Mouse (Mus musculus): ENCODE results near the gene Lfng.

DNA sequence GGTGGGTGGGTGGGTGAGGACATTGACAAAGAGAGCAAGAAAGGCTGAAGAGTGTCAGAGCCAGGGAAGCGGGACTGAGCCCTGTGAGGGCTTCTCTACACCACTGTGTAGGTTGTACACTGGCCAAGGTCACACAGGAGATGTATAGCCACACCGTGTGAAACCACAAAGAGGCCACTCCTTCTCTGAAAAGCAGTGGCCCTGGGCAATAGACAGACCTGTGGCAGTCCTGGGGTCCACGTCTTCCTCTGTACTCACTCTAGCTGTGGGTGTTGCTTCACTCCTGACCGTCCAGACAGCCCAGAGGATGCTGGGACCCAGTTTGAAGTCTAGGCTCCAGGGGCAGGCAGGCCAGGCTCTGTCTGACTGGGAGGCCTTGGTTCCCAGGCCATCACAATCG is 12.3 kb upstream of the Lfng start:
- no peak for TF ChIP-seq POLR2A (IDR thresholded peaks at IDR 0.05; ENCODE audit: borderline replicate concordance, low read depth, low read length)
- no peak for TF ChIP-seq CTCF (IDR thresholded peaks at IDR 0.05; ENCODE audit: low read depth, low read length)
